Mouse (Mus musculus) CD8-positive naive resting alpha-beta T cell, adult 2 months (primary cell): ENCODE data around the gene Erich3.

Experiments
- DNase-seq, 2 experiments: peaks; one replicate each; pipeline ENCODE4 v3.0.0; 2022; ENCODE audit warnings: low read depth in 2 of 2, low spot score in 2 of 2

The Erich3 gene

DNA sequence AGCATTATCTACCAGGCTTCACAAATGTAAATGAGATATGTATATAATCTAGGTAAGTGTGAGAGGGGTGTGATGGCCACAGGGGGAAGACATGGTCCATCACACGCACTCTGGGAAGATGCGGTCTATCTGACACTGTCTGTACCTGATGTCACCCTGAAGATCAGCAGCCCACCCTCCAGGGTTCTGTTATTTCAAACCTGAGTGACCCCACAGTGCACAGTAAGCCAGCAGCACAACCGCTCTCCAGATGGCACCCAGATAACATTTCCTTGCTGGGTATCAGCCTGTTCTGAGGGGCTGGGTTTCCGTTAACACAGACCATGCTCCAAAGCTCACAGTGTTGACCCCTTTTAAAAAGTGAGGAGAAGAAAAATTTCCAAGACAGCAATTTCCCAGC, 102.7 kb downstream of the Erich3 start:
- no peak for DNase-seq

DNA sequence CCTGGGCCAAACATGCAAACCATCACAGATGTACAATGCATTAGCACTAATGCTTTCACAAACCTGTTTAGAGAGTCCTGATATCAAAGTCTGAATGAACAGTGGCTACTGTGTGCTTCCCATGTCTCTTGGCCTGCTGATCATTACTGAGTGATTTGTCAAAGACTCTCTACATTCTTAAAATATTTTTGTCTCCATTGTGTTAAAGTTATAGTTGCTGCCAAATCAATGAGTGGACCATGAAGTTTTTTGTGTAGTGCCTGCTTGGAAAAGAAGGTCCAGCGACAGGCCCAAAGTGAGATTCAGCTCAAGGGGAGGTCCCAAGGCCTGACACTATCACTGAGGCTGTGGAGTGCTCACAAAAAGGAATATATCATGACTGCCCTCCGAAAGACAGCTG, 108.0 kb downstream of the Erich3 start:
- DNase-seq, result no peak

DNA sequence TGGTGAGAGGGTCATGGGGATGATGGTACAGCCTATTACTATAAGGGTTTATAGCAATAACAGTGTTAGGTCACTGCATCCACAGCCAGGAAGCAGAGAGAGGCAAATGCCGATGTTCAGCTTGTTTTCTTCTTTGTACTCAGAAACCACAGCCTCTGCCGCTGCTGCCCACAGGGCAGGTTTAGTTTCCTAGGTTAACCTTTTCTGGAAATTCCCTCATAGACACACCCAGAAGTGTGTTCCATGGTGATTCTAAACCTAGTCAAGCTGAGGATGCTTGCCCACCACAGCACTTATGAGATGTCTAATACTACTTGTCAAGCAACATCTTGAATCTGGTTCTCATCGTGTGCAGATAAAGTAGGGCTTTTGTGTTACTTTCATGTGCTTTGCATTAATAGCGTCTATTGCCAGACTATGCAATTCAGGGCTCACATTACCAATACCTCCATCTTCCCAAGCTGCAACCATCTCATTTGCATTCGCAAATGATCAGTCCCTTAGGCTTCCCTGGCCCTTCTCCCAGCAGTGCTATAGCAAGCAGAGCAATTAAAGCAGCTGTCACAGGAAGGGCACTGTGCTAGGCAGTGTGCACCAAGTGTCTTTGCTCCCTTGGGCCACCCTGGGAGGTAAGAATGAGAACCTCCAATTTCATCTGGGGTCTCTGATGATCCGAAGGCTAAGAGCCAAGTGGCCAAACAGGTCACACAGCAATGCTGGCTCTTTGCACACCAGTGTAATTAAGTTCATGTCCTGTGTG, 115.4 kb downstream of the Erich3 start:
- DNase-seq, result no peak

DNA sequence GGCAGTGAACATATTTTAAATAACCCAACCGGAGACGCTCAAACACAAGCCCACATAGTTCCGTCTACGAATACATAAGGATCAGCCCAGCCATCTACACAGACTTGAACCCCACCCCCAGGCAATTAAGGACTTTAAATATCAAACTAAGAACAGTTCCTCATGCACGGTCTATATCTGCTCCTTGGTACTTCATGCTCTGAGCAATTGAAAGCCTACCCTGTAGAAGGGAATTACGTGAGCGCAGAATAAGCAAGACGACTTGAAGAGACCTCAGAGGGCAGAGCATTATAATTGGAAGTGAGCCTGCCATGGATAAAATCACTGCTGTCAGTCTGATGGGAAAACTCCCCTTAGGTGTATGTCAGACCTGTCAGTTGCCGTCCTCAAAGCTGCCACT, 122.7 kb downstream of the Erich3 start:
- no peak for DNase-seq

DNA sequence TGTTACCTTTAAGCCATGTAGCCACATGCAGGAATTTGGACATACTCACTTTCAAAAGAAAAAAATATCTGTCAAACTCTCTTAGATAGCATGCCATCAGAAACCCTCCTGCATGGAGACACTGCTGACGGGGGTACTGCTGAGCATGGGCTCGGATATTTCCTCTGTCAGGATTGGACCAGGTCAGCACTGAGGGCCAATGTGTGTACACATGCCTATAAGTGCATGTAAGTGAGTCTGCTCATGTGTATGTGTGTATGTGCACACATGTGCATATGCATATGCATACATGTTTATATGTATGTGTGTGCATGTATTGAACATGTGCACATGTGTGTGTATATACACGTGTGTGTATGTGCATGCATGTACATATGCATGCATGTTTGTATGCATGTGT, 124.0 kb downstream of the Erich3 start:
- no peak for DNase-seq

DNA sequence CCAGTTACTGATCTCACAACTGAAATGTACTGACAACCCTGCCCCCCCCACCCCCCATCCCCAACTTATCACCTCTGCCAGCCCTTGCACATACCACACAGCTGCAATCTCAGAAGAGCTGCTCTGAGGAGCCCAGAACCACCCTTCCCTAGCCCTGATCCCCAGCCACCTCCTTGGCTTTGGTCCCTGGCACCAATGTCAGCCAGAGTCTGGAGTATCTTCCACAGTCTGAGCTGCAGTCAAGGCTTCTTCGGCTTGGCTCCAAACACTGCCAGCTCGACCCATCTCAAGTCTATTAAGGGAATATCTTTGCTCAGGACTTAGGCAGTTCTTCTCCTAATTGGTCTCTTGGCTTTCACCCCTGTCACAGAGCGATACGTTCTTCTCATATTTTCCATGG, 129.9 kb downstream of the Erich3 start:
- no peak for DNase-seq

DNA sequence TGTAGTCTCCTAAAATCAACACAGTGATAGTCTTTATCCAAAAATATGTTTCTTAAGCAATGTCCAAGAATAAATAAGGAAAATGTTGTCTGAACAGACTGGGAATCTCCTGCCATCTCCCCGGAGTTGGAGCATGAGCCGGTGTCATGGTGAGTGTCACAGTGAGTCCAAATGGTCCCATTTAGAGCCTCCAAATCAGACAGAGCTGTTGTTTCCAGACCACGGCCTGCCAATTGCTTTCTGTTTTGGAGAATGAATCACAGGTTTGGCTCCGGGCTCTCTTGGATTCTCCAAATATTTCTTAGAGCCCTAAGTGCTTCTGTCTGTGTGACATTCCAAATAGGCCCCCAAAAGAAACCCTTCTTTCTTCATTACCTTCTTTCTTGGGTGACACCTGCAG, 135.1 kb downstream of the Erich3 start:
- DNase-seq, result no peak

DNA sequence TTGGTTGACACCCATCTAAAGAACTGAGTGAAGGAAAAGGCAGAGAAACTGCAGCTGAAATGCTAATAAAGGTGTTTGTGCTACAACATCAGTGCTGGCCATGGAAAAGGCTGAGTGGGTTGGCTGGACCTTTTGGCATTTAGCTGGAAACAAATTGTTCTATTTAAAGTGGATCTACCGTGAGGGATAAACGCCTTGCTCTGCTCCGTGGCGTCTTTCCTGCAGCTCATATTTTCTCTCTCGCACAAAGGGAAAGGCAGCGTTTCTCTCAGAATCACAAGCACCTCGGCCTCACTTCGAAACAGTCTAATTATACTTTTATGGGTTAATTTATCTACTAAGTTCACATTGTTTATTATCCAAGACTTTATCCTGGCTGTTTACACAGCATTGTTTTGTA, 136.8 kb downstream of the Erich3 start:
- no peak for DNase-seq

DNA sequence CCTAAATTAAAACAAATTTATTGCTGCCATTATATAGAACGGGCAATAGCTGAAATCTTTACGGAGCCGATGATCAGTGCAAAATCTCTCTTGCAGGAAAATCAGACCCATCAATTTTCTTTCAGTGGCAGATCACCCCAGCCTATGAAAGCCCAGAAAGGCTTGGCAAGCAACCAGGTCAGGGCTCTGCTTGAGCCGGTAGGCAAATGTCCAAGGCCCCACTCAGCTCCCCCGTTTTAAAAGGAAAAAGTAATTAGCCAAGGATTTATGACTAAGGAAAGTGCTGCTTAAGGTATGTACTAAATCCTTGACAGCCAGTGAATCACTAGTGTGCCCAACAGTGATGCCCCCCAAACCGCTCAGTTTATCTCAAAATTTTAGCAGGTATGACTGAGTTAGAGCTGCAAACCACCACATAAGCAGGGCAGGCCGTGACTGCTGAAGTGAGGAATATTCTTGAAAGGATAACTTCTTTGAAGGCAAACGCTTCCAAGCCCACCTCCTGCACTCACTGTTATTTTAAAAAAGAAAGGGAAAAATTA, 137.3 kb downstream of the Erich3 start:
- no peak for DNase-seq

DNA sequence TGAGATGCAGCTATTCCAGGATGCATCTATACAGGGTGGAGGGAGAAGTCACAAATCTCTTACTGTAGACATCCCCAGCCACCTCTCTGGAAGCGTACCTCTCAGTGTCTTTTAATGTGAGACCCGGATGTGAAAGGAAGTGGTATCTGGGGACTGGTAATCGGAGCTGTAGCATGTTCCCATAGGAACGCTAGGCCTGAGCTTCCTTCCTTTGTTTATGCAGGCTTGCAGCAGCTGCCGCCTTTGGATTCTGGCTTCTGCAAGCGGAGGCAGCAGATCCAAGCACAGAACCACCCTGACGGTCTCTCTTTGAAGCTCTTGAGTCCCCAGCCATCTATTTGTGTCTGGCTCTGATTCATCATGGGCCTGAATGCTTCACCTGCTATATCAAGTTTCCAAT, 143.0 kb downstream of the Erich3 start:
- DNase-seq, result no peak

DNA sequence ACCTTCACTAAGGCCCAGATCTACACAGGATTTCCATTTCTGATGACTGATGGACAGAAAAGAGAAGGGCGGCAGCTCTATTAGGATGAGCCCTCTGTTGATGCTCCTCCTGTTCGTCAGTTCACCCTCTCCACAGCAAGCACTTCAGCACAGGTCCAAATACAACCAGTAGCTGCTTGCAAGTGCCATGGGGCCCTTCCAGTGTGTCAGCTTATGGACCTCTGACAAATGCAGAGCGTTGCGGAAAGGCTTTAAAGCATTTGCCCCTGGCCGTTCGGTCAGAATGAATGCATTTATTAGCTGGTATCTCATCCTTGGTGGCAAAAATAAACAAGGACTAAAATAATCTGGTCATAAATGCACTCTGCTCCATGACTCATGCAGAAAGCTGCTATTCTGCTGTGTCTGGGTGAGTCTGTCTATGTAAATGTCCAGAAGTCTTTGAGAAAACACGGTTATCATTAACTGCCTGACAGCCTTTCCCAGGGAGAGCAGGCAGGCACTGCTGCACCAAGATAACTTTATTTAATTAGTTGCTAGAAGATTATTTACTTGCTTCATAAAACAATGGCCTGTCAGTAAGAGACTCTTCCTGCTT, 146.7 kb downstream of the Erich3 start:
- DNase-seq, result no peak

DNA sequence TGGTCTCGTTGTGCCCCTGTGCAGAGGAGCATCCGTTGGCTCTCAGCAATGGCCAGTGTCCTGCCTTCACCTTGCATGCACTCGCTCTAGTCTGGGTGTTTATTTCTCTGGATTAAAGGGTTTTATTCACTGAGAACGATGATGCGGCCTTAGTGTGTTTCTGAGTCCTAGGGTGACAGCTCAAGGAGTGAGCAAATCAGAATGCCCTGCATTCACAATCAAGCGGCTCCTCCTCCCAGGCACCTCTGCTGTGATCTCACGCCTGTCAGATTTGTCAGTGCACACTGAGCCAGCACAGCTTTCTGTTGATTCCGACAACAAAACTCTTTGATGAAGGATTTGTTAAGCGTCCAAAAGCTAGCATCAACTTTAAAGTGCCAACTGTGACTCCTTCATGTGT, 147.6 kb downstream of the Erich3 start:
- no peak for DNase-seq

DNA sequence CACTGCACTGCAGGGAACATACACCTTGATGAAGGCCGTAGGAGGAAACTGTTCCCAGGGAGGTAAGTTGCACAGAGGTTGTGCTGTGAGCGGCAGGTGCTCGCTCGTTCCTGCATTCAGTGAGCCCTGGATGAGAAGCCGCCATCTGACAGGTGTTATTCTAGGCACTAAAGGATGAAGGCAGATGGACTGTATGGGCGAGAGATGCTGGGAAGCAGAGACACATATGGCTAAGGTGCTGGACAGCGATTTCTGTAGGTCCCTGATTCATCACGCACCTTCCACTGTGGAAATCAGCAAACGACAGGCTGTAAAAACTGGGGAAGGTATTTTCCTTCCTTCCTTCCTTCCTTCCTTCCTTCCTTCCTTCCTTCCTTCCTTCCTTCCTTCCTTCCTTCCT, 148.2 kb downstream of the Erich3 start:
- DNase-seq, result no peak

DNA sequence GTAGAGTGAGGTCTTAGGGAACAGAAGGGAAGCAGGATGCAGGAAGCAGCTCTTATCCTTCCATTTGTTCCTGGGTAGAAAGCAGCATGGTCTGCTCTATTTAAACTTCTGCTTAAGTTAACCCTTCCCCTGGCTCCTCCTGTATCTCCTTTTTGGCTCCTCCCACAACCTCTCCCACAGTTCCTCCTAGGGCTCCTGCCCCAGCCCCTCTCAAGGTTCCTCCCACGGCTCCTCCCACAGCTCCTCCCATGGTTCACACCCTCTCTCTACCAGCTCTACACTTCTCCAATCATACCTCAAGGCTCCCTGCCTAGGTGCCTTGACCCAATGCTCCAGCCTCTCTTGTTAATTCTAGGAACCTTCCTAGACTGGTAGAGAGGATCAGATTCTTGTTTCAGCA, 149.2 kb downstream of the Erich3 start:
- no peak for DNase-seq

DNA sequence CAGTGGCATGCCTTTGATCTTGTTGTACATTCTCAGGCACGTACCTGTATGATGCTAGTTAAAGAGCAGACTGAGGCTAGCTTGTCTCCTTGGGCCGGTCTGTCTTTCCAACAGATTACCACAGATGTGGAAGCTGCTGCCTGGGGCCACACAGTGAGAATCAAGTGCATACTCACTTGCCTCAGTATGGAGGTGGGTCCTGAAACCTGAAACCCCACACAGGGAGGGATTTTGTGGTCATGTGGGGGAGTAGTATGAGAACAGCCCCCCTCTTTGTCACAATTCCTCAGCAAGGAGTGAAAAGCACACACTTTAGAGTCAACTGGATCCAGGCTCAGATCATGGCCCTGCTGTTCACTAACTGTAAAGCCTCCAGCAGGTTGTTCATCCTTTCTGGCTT, 151.9 kb downstream of the Erich3 start:
- no peak for DNase-seq

DNA sequence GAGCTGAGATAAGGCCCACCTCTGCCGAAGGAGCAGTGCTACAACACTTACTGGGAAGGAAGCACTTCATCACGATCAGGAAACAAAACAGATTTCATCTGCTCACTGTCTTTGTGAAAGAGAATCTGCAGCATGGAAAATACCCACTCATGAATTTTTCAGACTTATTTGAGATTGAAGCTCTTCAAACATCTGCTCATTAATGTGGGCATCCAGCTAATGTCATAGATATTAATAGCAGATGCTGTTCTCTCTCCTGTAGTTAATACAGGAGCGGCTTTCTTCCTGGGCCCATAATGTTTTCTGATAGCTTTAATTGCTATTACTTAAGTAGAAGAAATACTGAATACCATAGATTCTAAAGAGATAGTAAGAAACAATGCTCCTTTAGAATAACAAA, 152.6 kb downstream of the Erich3 start:
- no peak for DNase-seq

DNA sequence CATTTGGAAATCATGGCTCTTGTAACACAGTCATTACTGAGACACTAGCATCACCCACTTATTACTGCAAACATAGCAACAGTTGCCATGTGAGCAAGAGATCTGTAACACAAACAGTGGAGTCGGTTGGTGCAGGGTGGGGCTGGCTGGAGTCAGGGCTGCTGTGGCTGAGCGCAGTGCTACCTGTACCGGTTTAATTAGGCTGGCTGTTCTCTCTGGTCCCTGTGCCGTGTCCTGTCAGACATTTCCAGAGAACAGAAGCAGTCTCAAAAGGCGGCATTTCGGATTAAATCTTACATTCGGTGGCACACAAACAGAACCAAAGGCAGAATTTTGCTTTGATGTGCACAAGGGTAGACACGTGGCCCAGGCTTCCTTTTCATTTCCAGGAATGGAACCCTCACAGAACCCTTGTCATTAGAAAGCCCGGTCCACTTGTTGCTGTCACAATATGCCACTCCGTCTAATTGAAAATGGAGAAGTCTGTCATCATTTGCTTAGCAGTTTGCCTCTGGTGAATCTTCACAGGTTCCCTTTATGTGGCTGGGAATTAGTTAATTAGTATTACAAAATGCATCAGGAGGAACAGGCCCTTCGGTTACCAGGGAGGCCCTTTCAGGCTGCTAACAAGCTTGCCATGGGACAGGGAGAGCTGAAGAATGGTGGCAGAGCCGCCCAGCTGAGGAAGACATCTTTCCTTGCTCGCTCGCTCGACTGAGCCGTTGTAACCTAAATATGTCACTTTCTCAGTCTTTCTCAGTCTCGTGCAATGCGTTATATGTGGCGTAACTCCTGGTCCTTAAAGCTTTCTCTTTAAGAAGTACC, 153.4 kb downstream of the Erich3 start:
- no peak for DNase-seq
